Mouse (Mus musculus): ENCODE data around the gene Katnal1. TPM values are rescaled to one million over a fixed set of nuclear protein-coding genes. Genes with fewer than 3 reads are reported as not detected.

Katnal1 gene
- total and polyA plus RNA-seq, 3 experiments, result 12.8 to 14.8 TPM; not detected in 1

DNA sequence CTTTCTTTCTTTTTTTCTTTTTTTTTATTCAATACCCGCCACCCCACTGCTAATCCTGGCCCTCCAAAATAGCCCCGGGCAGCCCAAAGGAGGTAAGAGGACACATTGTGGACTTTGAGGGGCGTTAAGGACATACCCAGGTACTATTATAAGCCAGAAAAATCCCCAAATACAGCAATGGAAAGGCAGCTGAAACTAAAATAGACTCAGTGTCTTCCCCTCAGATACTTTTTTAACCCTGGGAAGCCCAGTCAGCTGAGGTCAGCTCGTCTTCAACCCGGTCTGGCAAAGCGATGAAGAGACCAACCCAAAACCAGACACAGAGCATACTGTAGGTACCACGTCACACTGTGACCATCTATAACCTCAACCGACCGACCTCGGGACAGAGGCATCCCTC lies 14.3 kb upstream of the Katnal1 start:
- Histone ChIP-seq H3K9me3 (replicated peaks; ENCODE audit: insufficient read depth, low read length) (no peaks in the 10 kb centered on the region), H3K79me2 (ENCODE audit: control insufficient read depth, insufficient read depth, low read length, poor library complexity) (no peaks in the 10 kb centered on the region), H3K36me3 (ENCODE audit: control insufficient read depth in 1 of 2, insufficient read depth in 2 of 2, low read length in 2 of 2) (no peaks in the 10 kb centered on the region), H3K4me3 (ENCODE audit: control insufficient read depth in 1 of 2, insufficient read depth in 1 of 2, low read depth in 2 of 2, low read length in 2 of 2) (no peak overlapping the region), H3K27me3 (ENCODE audit: control insufficient read depth in 1 of 2, insufficient read depth in 2 of 2, low read length in 2 of 2) (no peaks in the 10 kb centered on the region), H3K27ac (ENCODE audit: control insufficient read depth, low read depth, low read length) (no peak overlapping the region), H3K9ac (ENCODE audit: control insufficient read depth, low read depth, low read length, poor library complexity, severe bottlenecking) (no peak overlapping the region), H3K4me1 (ENCODE audit: control insufficient read depth in 1 of 2, insufficient read depth in 2 of 2, low read length in 2 of 2) (no peaks in the 10 kb centered on the region; a peak in 1 of 4 replicates)
- no peak for TF ChIP-seq SIN3A (IDR thresholded peaks at IDR 0.05; ENCODE audit: low read length)
- TF ChIP-seq CTCF (IDR thresholded peaks at IDR 0.05 in 2 of 3, conservative IDR thresholded peaks at IDR 0.05 in 1 of 3; ENCODE audit: control insufficient read depth in 1 of 3, insufficient read depth in 1 of 3, low read depth in 2 of 3, low read length in 3 of 3, poor library complexity in 1 of 3, severe bottlenecking in 1 of 3), result no peak
- no peak for TF ChIP-seq NELFE (IDR thresholded peaks at IDR 0.05; ENCODE audit: low read depth, low read length)
- TF ChIP-seq ELF1 (IDR thresholded peaks at IDR 0.05; ENCODE audit: low read depth, low read length), result no peak
- no peak for TF ChIP-seq MXI1 (IDR thresholded peaks at IDR 0.05; ENCODE audit: low read depth, low read length)
- TF ChIP-seq HCFC1 (IDR thresholded peaks at IDR 0.05; ENCODE audit: low read depth, low read length), result no peak
- TF ChIP-seq USF2 (IDR thresholded peaks at IDR 0.05; ENCODE audit: borderline replicate concordance in 1 of 2, insufficient read depth in 1 of 2, low read depth in 1 of 2, low read length in 2 of 2), result no peak
- no peak for DNase-seq (ENCODE audit: low read depth, low spot score)

- no peaks in the 10 kb centered on the region for H3K79me2 ChIP-seq (ENCODE audit: control insufficient read depth, insufficient read depth, low read length, poor library complexity)
- no peaks in the 10 kb centered on the region; a peak in 1 of 4 replicates for H3K36me3 ChIP-seq (ENCODE audit: control insufficient read depth in 1 of 2, insufficient read depth in 2 of 2, low read length in 2 of 2)
- H3K9ac ChIP-seq (ENCODE audit: control insufficient read depth, low read depth, low read length, poor library complexity, severe bottlenecking), result no peak overlapping the region
- no peak for DNase-seq (ENCODE audit: low read depth, low spot score)
- H3K27me3 ChIP-seq (ENCODE audit: control insufficient read depth in 1 of 2, insufficient read depth in 2 of 2, low read length in 2 of 2), result no peaks in the 10 kb centered on the region
- no peaks in the 10 kb centered on the region; a peak in 1 of 4 replicates for H3K4me1 ChIP-seq (ENCODE audit: control insufficient read depth in 1 of 2, insufficient read depth in 2 of 2, low read length in 2 of 2)
- TF ChIP-seq JUND (IDR thresholded peaks at IDR 0.05; ENCODE audit: low read depth, low read length) (no peak), SMC3 (IDR thresholded peaks at IDR 0.05; ENCODE audit: low read depth, low read length) (0 out of 2 replicates have a peak, but pooled peaks have one; percentile 6), CTCF (IDR thresholded peaks at IDR 0.05 in 2 of 3, conservative IDR thresholded peaks at IDR 0.05 in 1 of 3; ENCODE audit: control insufficient read depth in 1 of 3, insufficient read depth in 1 of 3, low read depth in 2 of 3, low read length in 3 of 3, poor library complexity in 1 of 3, severe bottlenecking in 1 of 3) (peak; percentile 18 to 37 (median 20); a peak in 4 of 6 replicates), SIN3A (IDR thresholded peaks at IDR 0.05; ENCODE audit: low read length) (no peak)
- no peak overlapping the region for H3K27ac ChIP-seq (ENCODE audit: control insufficient read depth, low read depth, low read length)
- no peaks in the 10 kb centered on the region for H3K9me3 ChIP-seq (replicated peaks; ENCODE audit: insufficient read depth, low read length)
- H3K4me3 ChIP-seq (ENCODE audit: control insufficient read depth in 1 of 2, insufficient read depth in 1 of 2, low read depth in 2 of 2, low read length in 2 of 2), result no peak overlapping the region
Observed at GRCm38 (mm10) chr5:148942957-148943356, 13.8 kb upstream of the Katnal1 start.

DNA sequence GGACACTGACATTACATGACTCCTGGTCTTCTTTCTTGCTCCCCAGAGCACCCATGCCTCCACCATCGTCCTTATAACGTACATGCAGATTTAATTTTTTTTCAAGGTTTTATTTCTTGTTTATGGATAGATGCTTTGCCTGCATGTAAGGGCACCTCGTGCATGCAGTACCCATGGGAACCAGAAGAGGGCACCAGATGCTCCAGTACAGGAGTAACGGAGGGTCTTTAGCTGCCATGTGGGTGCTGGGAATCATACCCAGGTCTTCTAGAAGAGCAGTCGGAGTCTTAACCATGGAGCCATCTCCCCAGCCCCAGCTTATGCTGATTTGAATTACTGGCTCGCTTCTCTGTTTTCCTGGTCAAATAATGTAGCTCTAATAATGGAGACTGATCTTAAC lies 13.2 kb upstream of the Katnal1 start:
- no peak overlapping the region for H3K9ac ChIP-seq (ENCODE audit: control insufficient read depth, low read depth, low read length, poor library complexity, severe bottlenecking)
- H3K36me3 ChIP-seq (ENCODE audit: control insufficient read depth in 1 of 2, insufficient read depth in 2 of 2, low read length in 2 of 2), result no peaks in the 10 kb centered on the region; a peak in 1 of 4 replicates
- H3K4me3 ChIP-seq (ENCODE audit: control insufficient read depth in 1 of 2, insufficient read depth in 1 of 2, low read depth in 2 of 2, low read length in 2 of 2), result no peak overlapping the region
- H3K27ac ChIP-seq (ENCODE audit: control insufficient read depth, low read depth, low read length), result no peak overlapping the region
- peak; percentile 66 for DNase-seq (ENCODE audit: low read depth, low spot score)
- no peaks in the 10 kb centered on the region for H3K79me2 ChIP-seq (ENCODE audit: control insufficient read depth, insufficient read depth, low read length, poor library complexity)
- no peaks in the 10 kb centered on the region for H3K9me3 ChIP-seq (replicated peaks; ENCODE audit: insufficient read depth, low read length)
- no peaks in the 10 kb centered on the region; a peak in 2 of 4 replicates for H3K4me1 ChIP-seq (ENCODE audit: control insufficient read depth in 1 of 2, insufficient read depth in 2 of 2, low read length in 2 of 2)
- no peaks in the 10 kb centered on the region for H3K27me3 ChIP-seq (ENCODE audit: control insufficient read depth in 1 of 2, insufficient read depth in 2 of 2, low read length in 2 of 2)
- TF ChIP-seq HCFC1 (IDR thresholded peaks at IDR 0.05; ENCODE audit: low read depth, low read length) (no peak), ELF1 (IDR thresholded peaks at IDR 0.05; ENCODE audit: low read depth, low read length) (no peak), MEF2A (IDR thresholded peaks at IDR 0.05; ENCODE audit: extremely low read depth, insufficient replicate concordance, low read depth, low read length, poor library complexity, severe bottlenecking) (no peak), TBP (IDR thresholded peaks at IDR 0.05; ENCODE audit: low read depth, low read length) (no peak), USF2 (IDR thresholded peaks at IDR 0.05; ENCODE audit: borderline replicate concordance in 1 of 2, insufficient read depth in 1 of 2, low read depth in 1 of 2, low read length in 2 of 2) (no peak), ZC3H11A (IDR thresholded peaks at IDR 0.05; ENCODE audit: low read depth, low read length) (no peak), NRF1 (IDR thresholded peaks at IDR 0.05; ENCODE audit: insufficient read depth, low read depth, low read length, poor library complexity, severe bottlenecking) (no peak), SMC3 (IDR thresholded peaks at IDR 0.05; ENCODE audit: low read depth, low read length) (peak; percentile 47), MYB (IDR thresholded peaks at IDR 0.05; ENCODE audit: low read depth, low read length) (no peak), E2F4 (IDR thresholded peaks at IDR 0.05; ENCODE audit: borderline replicate concordance, low read depth, low read length) (no peak), BHLHE40 (IDR thresholded peaks at IDR 0.05; ENCODE audit: borderline replicate concordance, low read depth, low read length) (no peak), CHD2 (IDR thresholded peaks at IDR 0.05; ENCODE audit: low read length) (no peak), CHD1 (IDR thresholded peaks at IDR 0.05; ENCODE audit: low read depth, low read length) (no peak), JUND (IDR thresholded peaks at IDR 0.05; ENCODE audit: low read depth, low read length) (no peak), MXI1 (IDR thresholded peaks at IDR 0.05; ENCODE audit: low read depth, low read length) (no peak), EP300 (IDR thresholded peaks at IDR 0.05; ENCODE audit: low read depth in 1 of 2, low read length in 2 of 2) (no peak), TAL1 (IDR thresholded peaks at IDR 0.05; ENCODE audit: low read length) (no peak), ZNF384 (IDR thresholded peaks at IDR 0.05; ENCODE audit: low read depth, low read length) (no peak), RCOR1 (IDR thresholded peaks at IDR 0.05; ENCODE audit: low read depth, low read length) (no peak), MAZ (IDR thresholded peaks at IDR 0.05; ENCODE audit: low read depth, low read length) (no peak), MYC (IDR thresholded peaks at IDR 0.05; ENCODE audit: low read depth, low read length) (peak; percentile 56; the same call in 1 of the 2 replicates)
